Mouse (Mus musculus) liver, postnatal 0 days (tissue): ENCODE results near the gene Gata2. TPM values are rescaled to one million over a fixed set of nuclear protein-coding genes. Genes with fewer than 3 reads are reported as not detected.

Experiments
- ATAC-seq: fragments of 200-750 bp; cut with Nextera tagmentation; 2 replicates; pipeline ENCODE4 v1.8.0; 2017; ENCODE audit warnings: mild to moderate bottlenecking, moderate library complexity
- DNase-seq: peaks from one replicate; pipeline ENCODE4 v3.0.0-alpha.2; 2016
- H3K27ac ChIP-seq: fragments of 300-500 bp; sonication (generic); 2 replicates; pipeline ENCODE4 v1.5.1; 2014; ENCODE audit warnings: antibody characterized with exemption, moderate library complexity, mild to moderate bottlenecking, low read depth
- H3K27me3 ChIP-seq: fragments of 300-500 bp; sonication (generic); 2 replicates; pipeline ENCODE4 v1.6.1; 2014; ENCODE audit warnings: low read length, control low read depth, mixed read lengths; ENCODE audit not compliant: insufficient read depth
- H3K36me3 ChIP-seq: fragments of 300-500 bp; sonication (generic); replicated peaks from 2 replicates; pipeline ENCODE4 v1.6.1; 2014; ENCODE audit warnings: mild to moderate bottlenecking, control low read depth, low read length, moderate library complexity, mixed read lengths; ENCODE audit not compliant: insufficient read depth
- H3K4me1 ChIP-seq: fragments of 300-500 bp; sonication (generic); 2 replicates; pipeline ENCODE4 v1.6.1; 2014; ENCODE audit warnings: antibody characterized with exemption, mild to moderate bottlenecking, control low read depth; ENCODE audit not compliant: insufficient read depth
- H3K4me2 ChIP-seq: fragments of 300-500 bp; sonication (generic); 2 replicates; pipeline ENCODE4 v1.6.1; 2014; ENCODE audit warnings: low read depth, mild to moderate bottlenecking, low read length, moderate library complexity, mixed read lengths
- H3K4me3 ChIP-seq: fragments of 300-500 bp; sonication (generic); 2 replicates; pipeline ENCODE4 v1.5.1; 2014; ENCODE audit warnings: low read depth, low read length
- H3K9ac ChIP-seq: fragments of 300-500 bp; sonication (generic); replicated peaks from 2 replicates; pipeline ENCODE4 v1.6.1; 2014; ENCODE audit warnings: mild to moderate bottlenecking, moderate library complexity
- H3K9me3 ChIP-seq: fragments of 300-500 bp; sonication (generic); 2 replicates; pipeline ENCODE4 v1.6.1; 2016; ENCODE audit warnings: mild to moderate bottlenecking, control low read depth, low read length, mixed read lengths
- CTCF ChIP-seq: sonication (generic); IDR thresholded peaks from 2 replicates; pipeline ENCODE4 v1.5.1; 2016; ENCODE audit warnings: antibody characterized with exemption, low read depth
- EP300 ChIP-seq: IDR thresholded peaks from 2 replicates; pipeline ENCODE4 v1.6.1; 2016; ENCODE audit warnings: antibody characterized with exemption, low read depth, mild to moderate bottlenecking
- WGBS: fragments of 180-500 bp; shearing (Covaris S2); extraction: QIAGEN DNeasy Blood & Tissue Kit; methylation state at CpG from one replicate; pipeline ENCODE4 v1.1.7; 2014; ENCODE audit not compliant: insufficient replicate concordance; 5-methylcytosine and 5-hydroxymethylcytosine counted together
- polyA plus RNA-seq: library from polyadenylated mRNA; unstranded; fragments of >200 nt; fragmentation: Nextera tagmentation; extraction: Ambion mirVana; gene quantifications from 2 replicates; pipeline ENCODE4 v1.2.1, GENCODE M21; 2015

The Gata2 gene
- polyA plus RNA-seq, 1 experiment from 2014 or later = 4.1 TPM

GRCm38 (mm10) chr6:88192756-88193155 is 935 bp upstream of the Gata2 start:
- no peak for TF ChIP-seq CTCF
- TF ChIP-seq EP300 = no peak
- no peak for ATAC-seq
- Histone ChIP-seq H3K4me3 (no peak overlapping the region), H3K9ac (no peak overlapping the region), H3K9me3 (no peaks in the 10 kb centered on the region), H3K27ac (no peak overlapping the region), H3K27me3 (peaks cover 98% of the 10 kb centered on the region), H3K4me2 (no peak overlapping the region), H3K36me3 (no peaks in the 10 kb centered on the region), H3K4me1 (peaks cover 23% of the 10 kb centered on the region)
- 37% methylated on average over 8 of the region's 8 CpGs for WGBS
- no peak for DNase-seq

DNA sequence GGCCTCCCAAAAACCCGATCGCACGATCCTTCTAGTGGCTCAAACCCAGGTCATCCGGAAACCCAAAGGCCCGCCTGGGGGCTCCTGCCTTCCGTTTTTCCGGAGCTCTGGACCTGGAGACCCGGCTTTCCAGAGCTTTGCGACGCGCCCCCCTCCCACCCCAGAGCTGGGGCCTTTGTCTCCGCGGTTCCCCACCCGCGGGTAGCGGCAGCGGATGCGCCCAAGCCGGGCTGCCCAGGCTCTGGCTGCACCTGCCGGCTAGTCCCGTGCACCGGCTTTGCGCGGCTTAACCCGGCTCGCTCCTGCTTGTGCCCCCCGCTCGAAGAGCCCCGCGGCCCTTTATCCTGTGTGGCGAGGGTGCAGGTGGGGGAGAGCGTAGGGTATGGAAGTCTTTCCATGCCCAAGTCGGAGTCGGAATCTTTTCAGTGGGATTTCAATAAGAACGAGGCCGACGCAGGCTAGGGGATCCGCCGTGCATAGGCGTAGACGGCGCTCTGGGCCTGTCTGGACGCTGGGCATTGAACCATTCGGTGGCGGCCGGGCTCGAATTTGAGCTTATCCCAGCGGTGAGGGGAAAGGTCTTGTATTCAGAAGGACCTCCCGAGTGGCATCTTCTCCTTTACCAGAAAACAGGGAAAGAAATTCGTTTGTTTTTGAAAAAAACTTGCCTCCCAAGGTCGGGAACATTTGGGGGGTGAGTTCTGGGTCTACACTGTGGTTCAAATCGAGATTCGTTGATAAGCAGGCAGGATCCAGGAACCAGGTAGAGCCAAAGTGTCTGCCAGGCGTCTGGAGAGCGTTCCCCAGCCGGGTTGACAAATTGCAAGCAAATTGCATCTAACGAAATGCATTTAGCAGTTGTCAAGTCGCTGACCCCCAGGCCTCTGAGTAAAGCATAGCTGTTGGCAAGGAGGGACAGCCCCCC is 624 bp downstream of the Gata2 start:
- Histone ChIP-seq H3K4me1 (peaks cover 34% of the 10 kb centered on the region), H3K27ac (no peak overlapping the region), H3K4me3 (peak overlapping the region; percentile 45), H3K9me3 (no peaks in the 10 kb centered on the region), H3K9ac (no peak overlapping the region), H3K27me3 (peaks cover 98% of the 10 kb centered on the region), H3K36me3 (no peaks in the 10 kb centered on the region), H3K4me2 (peak overlapping the region; percentile 73)
- TF ChIP-seq CTCF (no peak), EP300 (no peak)
- no peak for DNase-seq
- no peak for ATAC-seq
- 4% methylated on average over 58 of the region's 58 CpGs for WGBS

- WGBS = 35% methylated on average over 7 of the region's 7 CpGs
- H3K27me3 ChIP-seq = peaks cover 98% of the 10 kb centered on the region
- H3K9ac ChIP-seq = no peak overlapping the region
- no peak overlapping the region for H3K4me3 ChIP-seq
- TF ChIP-seq EP300 (no peak), CTCF (no peak)
- H3K9me3 ChIP-seq = no peaks in the 10 kb centered on the region
- ATAC-seq (no peak), DNase-seq (no peak)
- no peaks in the 10 kb centered on the region for H3K36me3 ChIP-seq
- H3K4me2 ChIP-seq = no peak overlapping the region
- H3K4me1 ChIP-seq = peaks cover 31% of the 10 kb centered on the region
- no peak overlapping the region for H3K27ac ChIP-seq
These were observed 1.3 kb downstream of the Gata2 start for GRCm38 (mm10) chr6:88194978-88195325.

DNA sequence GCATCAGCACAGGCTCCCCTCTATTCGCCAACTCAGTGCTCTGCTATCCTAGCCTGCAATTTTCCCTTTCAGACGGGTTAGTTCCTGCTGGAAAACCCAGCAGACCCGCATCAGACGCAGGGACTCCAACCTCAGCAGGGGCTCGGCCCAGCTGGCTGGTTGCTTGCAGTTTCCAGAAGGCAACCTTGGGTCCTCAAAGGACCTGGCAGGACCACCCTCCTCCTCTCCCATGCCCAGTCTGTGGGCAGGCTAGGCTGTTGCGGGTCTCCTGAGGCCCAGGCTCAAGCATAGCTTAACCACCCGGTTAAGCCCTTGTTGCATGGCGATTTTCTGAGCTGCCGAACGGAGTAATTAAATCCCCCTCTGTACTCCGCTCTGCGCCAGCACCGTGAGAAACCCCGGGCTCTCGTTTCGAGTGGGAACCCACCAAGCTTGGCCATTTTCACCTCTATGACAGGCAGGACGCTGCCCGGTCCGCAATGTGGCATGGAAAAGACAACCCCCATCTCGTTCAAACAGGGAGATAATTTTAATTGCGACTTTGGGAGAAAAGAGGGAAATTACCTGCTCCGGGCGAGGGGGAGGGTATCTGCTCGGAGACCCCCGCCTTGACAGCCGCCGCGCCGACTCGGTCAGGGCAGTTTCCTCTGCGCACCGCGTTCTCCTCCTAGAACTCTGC is 2.5 kb downstream of the Gata2 start:
- peak overlapping the region; percentile 69; the same call in 1 of the 2 replicates for H3K4me2 ChIP-seq
- WGBS = 14% methylated on average over 33 of the region's 33 CpGs
- no peak for ATAC-seq
- TF ChIP-seq CTCF (no peak), EP300 (no peak)
- H3K27ac ChIP-seq = no peak overlapping the region
- no peaks in the 10 kb centered on the region for H3K9me3 ChIP-seq
- H3K4me3 ChIP-seq = peak overlapping the region; percentile 45; the same call in 1 of the 2 replicates
- peaks cover 29% of the 10 kb centered on the region for H3K4me1 ChIP-seq
- H3K27me3 ChIP-seq = peaks cover 98% of the 10 kb centered on the region
- H3K9ac ChIP-seq = no peak overlapping the region
- no peak for DNase-seq
- H3K36me3 ChIP-seq = no peaks in the 10 kb centered on the region

- Histone ChIP-seq H3K9me3 (no peaks in the 10 kb centered on the region), H3K4me1 (peaks cover 29% of the 10 kb centered on the region), H3K27ac (no peak overlapping the region), H3K36me3 (no peaks in the 10 kb centered on the region), H3K27me3 (peaks cover 97% of the 10 kb centered on the region), H3K9ac (no peak overlapping the region; the same call in 1 of the 2 replicates), H3K4me3 (peak overlapping the region; percentile 45), H3K4me2 (peak overlapping the region; percentile 69)
- no peak for DNase-seq
- WGBS = under 1% methylated on average over 30 of the region's 44 CpGs
- TF ChIP-seq CTCF (no peak), EP300 (no peak)
- no peak for ATAC-seq
These were observed 3.1 kb downstream of the Gata2 start for GRCm38 (mm10) chr6:88196733-88197312.
